Mouse (Mus musculus) neural tube, embryonic 15.5 days (tissue): Measurements from ENCODE around the gene Adamts12. TPM values are rescaled to one million over a fixed set of nuclear protein-coding genes. Genes with fewer than 3 reads are reported as not detected.

Experiments used
- ATAC-seq: fragments of 200-750 bp; cut with Nextera tagmentation; 2 replicates; pipeline ENCODE4 v1.8.0; 2017; ENCODE audit warnings: mild to moderate bottlenecking, moderate TSS enrichment, moderate library complexity; ENCODE audit not compliant: low FRiP score
- H3K27ac ChIP-seq: fragments of 300-500 bp; sonication (generic); replicated peaks from 2 replicates; pipeline ENCODE4 v1.5.1; 2015; ENCODE audit warnings: mild to moderate bottlenecking, inconsistent platforms
- H3K27me3 ChIP-seq: fragments of 300-500 bp; sonication (generic); replicated peaks from 2 replicates; pipeline ENCODE4 v1.6.1; 2015; ENCODE audit warnings: inconsistent platforms
- H3K36me3 ChIP-seq: fragments of 300-500 bp; sonication (generic); 2 replicates; pipeline ENCODE4 v1.6.1; 2015; ENCODE audit warnings: inconsistent platforms
- H3K4me1 ChIP-seq: fragments of 300-500 bp; sonication (generic); 2 replicates; pipeline ENCODE4 v1.6.1; 2015; ENCODE audit warnings: inconsistent platforms
- H3K4me2 ChIP-seq: fragments of 300-500 bp; sonication (generic); 2 replicates; pipeline ENCODE4 v1.6.1; 2015; ENCODE audit warnings: inconsistent platforms, mild to moderate bottlenecking, moderate library complexity
- H3K4me3 ChIP-seq: fragments of 300-500 bp; sonication (generic); replicated peaks from 2 replicates; pipeline ENCODE4 v1.5.1; 2015; ENCODE audit warnings: mild to moderate bottlenecking, inconsistent platforms
- H3K9ac ChIP-seq: fragments of 300-500 bp; sonication (generic); replicated peaks from 2 replicates; pipeline ENCODE4 v1.6.1; 2015; ENCODE audit warnings: mild to moderate bottlenecking, inconsistent platforms
- H3K9me3 ChIP-seq: fragments of 300-500 bp; sonication (generic); replicated peaks from 2 replicates; pipeline ENCODE4 v1.6.1; 2016; ENCODE audit warnings: inconsistent platforms
- WGBS: fragments of 180-500 bp; shearing (Covaris S2); methylation state at CpG from one replicate; pipeline ENCODE4 v1.1.7; 2015; ENCODE audit warnings: mixed read lengths; 5-methylcytosine and 5-hydroxymethylcytosine counted together
- polyA plus RNA-seq: library from polyadenylated mRNA; unstranded; fragments of >200 nt; fragmentation: Nextera tagmentation; extraction: Ambion mirVana; gene quantifications from 2 replicates; pipeline ENCODE4 v1.2.1, GENCODE M21; 2015

Adamts12 gene
- polyA plus RNA-seq, 1 experiment from 2014 or later: 1.5 TPM

GRCm38 (mm10) chr15:11118371-11118770 is 53.8 kb downstream of the Adamts12 start:
- H3K9ac ChIP-seq: no peak overlapping the region

GRCm38 (mm10) chr15:11121721-11122120 is 57.1 kb downstream of the Adamts12 start:
- no peak overlapping the region for H3K27ac ChIP-seq
- no peaks in the 10 kb centered on the region for H3K36me3 ChIP-seq
- ATAC-seq: 0 out of 2 replicates have a peak, but pooled peaks have one; percentile 45
- H3K4me1 ChIP-seq: no peaks in the 10 kb centered on the region
- H3K4me2 ChIP-seq: no peak overlapping the region
- no peaks in the 10 kb centered on the region for H3K27me3 ChIP-seq
- H3K9me3 ChIP-seq: no peaks in the 10 kb centered on the region
- H3K4me3 ChIP-seq: no peak overlapping the region
- 28% methylated on average over 1 of the region's 1 CpGs for WGBS
- no peak overlapping the region for H3K9ac ChIP-seq

More at GRCm38 (mm10) chr15:11118371-11118770, 53.8 kb downstream of the Adamts12 start:
- Histone ChIP-seq H3K9me3 (no peaks in the 10 kb centered on the region), H3K4me3 (no peak overlapping the region), H3K36me3 (no peaks in the 10 kb centered on the region), H3K4me2 (no peak overlapping the region), H3K27me3 (no peaks in the 10 kb centered on the region), H3K27ac (no peak overlapping the region), H3K4me1 (peaks cover 7% of the 10 kb centered on the region; the same call in 1 of the 2 replicates)
- no peak for ATAC-seq

- no peak overlapping the region for H3K4me2 ChIP-seq
- no peaks in the 10 kb centered on the region for H3K4me1 ChIP-seq
- H3K9me3 ChIP-seq: no peaks in the 10 kb centered on the region
- no peaks in the 10 kb centered on the region for H3K27me3 ChIP-seq
- no peak overlapping the region for H3K27ac ChIP-seq
- no peak for ATAC-seq
- H3K9ac ChIP-seq: no peak overlapping the region
- H3K36me3 ChIP-seq: no peaks in the 10 kb centered on the region
- no peak overlapping the region for H3K4me3 ChIP-seq
Observed at GRCm38 (mm10) chr15:11125361-11125760, 60.8 kb downstream of the Adamts12 start.

GRCm38 (mm10) chr15:11128457-11128856 is 63.9 kb downstream of the Adamts12 start:
- Histone ChIP-seq H3K4me3 (no peak overlapping the region), H3K4me2 (no peak overlapping the region), H3K9ac (no peak overlapping the region), H3K36me3 (no peaks in the 10 kb centered on the region), H3K9me3 (no peaks in the 10 kb centered on the region), H3K27me3 (no peaks in the 10 kb centered on the region), H3K4me1 (no peaks in the 10 kb centered on the region), H3K27ac (no peak overlapping the region)
- no peak for ATAC-seq
- 74% methylated on average over 6 of the region's 6 CpGs for WGBS

- Histone ChIP-seq H3K27ac (no peak overlapping the region), H3K9ac (no peak overlapping the region), H3K36me3 (no peaks in the 10 kb centered on the region), H3K9me3 (no peaks in the 10 kb centered on the region), H3K27me3 (no peaks in the 10 kb centered on the region), H3K4me1 (no peaks in the 10 kb centered on the region), H3K4me2 (no peak overlapping the region), H3K4me3 (no peak overlapping the region)
- WGBS: 85% methylated on average over 5 of the region's 5 CpGs
- no peak for ATAC-seq
Observed at GRCm38 (mm10) chr15:11132586-11133558, 68.3 kb downstream of the Adamts12 start.

GRCm38 (mm10) chr15:11145581-11145980 is 81.0 kb downstream of the Adamts12 start:
- Histone ChIP-seq H3K27ac (no peak overlapping the region), H3K4me2 (no peak overlapping the region), H3K4me1 (no peaks in the 10 kb centered on the region; the same call in 1 of the 2 replicates), H3K9me3 (no peaks in the 10 kb centered on the region), H3K4me3 (no peak overlapping the region), H3K36me3 (no peaks in the 10 kb centered on the region), H3K27me3 (no peaks in the 10 kb centered on the region), H3K9ac (no peak overlapping the region)
- ATAC-seq: no peak
- 73% methylated on average over 3 of the region's 3 CpGs for WGBS

- Histone ChIP-seq H3K4me1 (peaks cover 4% of the 10 kb centered on the region; the same call in 1 of the 2 replicates), H3K27me3 (no peaks in the 10 kb centered on the region), H3K27ac (no peak overlapping the region), H3K4me3 (no peak overlapping the region), H3K36me3 (no peaks in the 10 kb centered on the region), H3K9me3 (no peaks in the 10 kb centered on the region), H3K4me2 (no peak overlapping the region), H3K9ac (no peak overlapping the region)
- WGBS: 85% methylated on average over 6 of the region's 6 CpGs
- no peak for ATAC-seq
Observed at GRCm38 (mm10) chr15:11159386-11159785, 94.8 kb downstream of the Adamts12 start.

GRCm38 (mm10) chr15:11160759-11161158 is 96.2 kb downstream of the Adamts12 start:
- H3K4me1 ChIP-seq: peaks cover 4% of the 10 kb centered on the region; the same call in 1 of the 2 replicates
- no peaks in the 10 kb centered on the region for H3K9me3 ChIP-seq
- WGBS: 17% methylated on average over 2 of the region's 2 CpGs
- no peak overlapping the region for H3K4me3 ChIP-seq
- H3K27ac ChIP-seq: no peak overlapping the region
- H3K9ac ChIP-seq: no peak overlapping the region
- peak; percentile 31; the same call in 1 of the 2 replicates for ATAC-seq
- H3K27me3 ChIP-seq: no peaks in the 10 kb centered on the region
- no peaks in the 10 kb centered on the region for H3K36me3 ChIP-seq
- no peak overlapping the region for H3K4me2 ChIP-seq

GRCm38 (mm10) chr15:11165883-11166282 is 101.3 kb downstream of the Adamts12 start:
- peak; percentile 45; the same call in 1 of the 2 replicates for ATAC-seq
- Histone ChIP-seq H3K9ac (no peak overlapping the region), H3K9me3 (no peaks in the 10 kb centered on the region), H3K36me3 (no peaks in the 10 kb centered on the region), H3K4me2 (no peak overlapping the region), H3K27me3 (no peaks in the 10 kb centered on the region), H3K27ac (no peak overlapping the region), H3K4me1 (peaks cover under 1% of the 10 kb centered on the region; the same call in 1 of the 2 replicates), H3K4me3 (no peak overlapping the region)
- 44% methylated on average over 3 of the region's 3 CpGs for WGBS

- Histone ChIP-seq H3K9ac (no peak overlapping the region), H3K9me3 (no peaks in the 10 kb centered on the region), H3K27me3 (no peaks in the 10 kb centered on the region), H3K36me3 (no peaks in the 10 kb centered on the region), H3K4me1 (peaks cover 8% of the 10 kb centered on the region; the same call in 1 of the 2 replicates), H3K27ac (no peak overlapping the region), H3K4me3 (no peak overlapping the region), H3K4me2 (no peak overlapping the region)
- no peak for ATAC-seq
- WGBS: 88% methylated on average over 7 of the region's 7 CpGs
Observed at GRCm38 (mm10) chr15:11173884-11174470, 109.4 kb downstream of the Adamts12 start.

GRCm38 (mm10) chr15:11174842-11175241 is 110.3 kb downstream of the Adamts12 start:
- Histone ChIP-seq H3K36me3 (no peaks in the 10 kb centered on the region), H3K4me3 (no peak overlapping the region), H3K4me1 (peaks cover 12% of the 10 kb centered on the region; the same call in 1 of the 2 replicates), H3K27me3 (no peaks in the 10 kb centered on the region), H3K9ac (no peak overlapping the region), H3K4me2 (no peak overlapping the region), H3K9me3 (no peaks in the 10 kb centered on the region), H3K27ac (no peak overlapping the region)
- 84% methylated on average over 13 of the region's 13 CpGs for WGBS
- ATAC-seq: no peak
